Mouse (Mus musculus): ENCODE measurements around the gene Bri3. TPM values are rescaled to one million over a fixed set of nuclear protein-coding genes. Genes with fewer than 3 reads are reported as not detected.

The Bri3 gene
- polyA plus RNA-seq, 1 experiment from 2014 or later = 116 TPM

- H3K4me2 ChIP-seq (ENCODE audit: low read depth, low read length) = no peak overlapping the region
- WGBS = 71% methylated on average over 1 of the region's 1 CpGs
- H3K27ac ChIP-seq (replicated peaks; ENCODE audit: low read depth, low read length) = no peak overlapping the region
- DNase-seq (ENCODE audit: low spot score) (no peak), ATAC-seq (replicated peaks; ENCODE audit: insufficient number of reproducible peaks, low FRiP score, low TSS enrichment, low read depth) (no peak)
- no peaks in the 10 kb centered on the region for H3K4me1 ChIP-seq (ENCODE audit: control insufficient read depth, insufficient read depth, low read length)
- H3K36me3 ChIP-seq (replicated peaks; ENCODE audit: control insufficient read depth, insufficient read depth, low read depth, low read length) = no peaks in the 10 kb centered on the region
- H3K4me3 ChIP-seq (ENCODE audit: low read depth, low read length) = no peak overlapping the region
- H3K27me3 ChIP-seq (ENCODE audit: control insufficient read depth, insufficient read depth, low read length) = no peaks in the 10 kb centered on the region
- no peak overlapping the region for H3K9ac ChIP-seq (replicated peaks; ENCODE audit: low read length)
- no peaks in the 10 kb centered on the region for H3K9me3 ChIP-seq (replicated peaks; ENCODE audit: control insufficient read depth, low read length)
Observed at GRCm38 (mm10) chr5:144238969-144239368, 5.3 kb upstream of the Bri3 start.

DNA sequence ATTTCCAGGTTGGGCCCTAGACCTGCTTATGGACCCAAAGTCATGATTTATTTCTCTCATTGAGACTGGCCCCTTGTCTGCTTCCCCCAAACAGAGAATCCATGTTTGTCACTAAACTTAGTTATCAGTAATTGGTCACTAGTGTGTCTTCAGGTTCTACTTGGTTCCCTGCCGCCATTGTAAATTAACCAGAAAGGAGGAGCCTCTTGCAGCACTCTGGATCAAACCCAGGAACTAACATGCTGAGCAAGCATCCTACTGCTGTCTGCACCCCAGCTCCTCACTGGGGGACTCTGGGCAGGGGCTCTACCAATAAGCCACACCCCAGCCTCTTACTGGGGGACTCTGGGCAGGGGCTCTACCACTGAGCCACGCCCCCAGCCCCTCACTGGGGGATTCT lies 1.4 kb downstream of the Bri3 start:
- 61% methylated on average over 2 of the region's 2 CpGs for WGBS

GRCm38 (mm10) chr5:144246669-144247068 lies 2.4 kb downstream of the Bri3 start:
- no peak overlapping the region for H3K9ac ChIP-seq (replicated peaks; ENCODE audit: low read length)
- H3K4me3 ChIP-seq (ENCODE audit: low read depth, low read length) = no peak overlapping the region
- 80% methylated on average over 7 of the region's 7 CpGs for WGBS
- no peak overlapping the region for H3K4me2 ChIP-seq (ENCODE audit: low read depth, low read length)
- no peaks in the 10 kb centered on the region for H3K36me3 ChIP-seq (replicated peaks; ENCODE audit: control insufficient read depth, insufficient read depth, low read depth, low read length)
- ATAC-seq (replicated peaks; ENCODE audit: insufficient number of reproducible peaks, low FRiP score, low TSS enrichment, low read depth) = no peak
- no peaks in the 10 kb centered on the region for H3K4me1 ChIP-seq (ENCODE audit: control insufficient read depth, insufficient read depth, low read length)
- no peak for DNase-seq (ENCODE audit: low spot score)
- H3K9me3 ChIP-seq (replicated peaks; ENCODE audit: control insufficient read depth, low read length) = no peaks in the 10 kb centered on the region
- no peak overlapping the region for H3K27ac ChIP-seq (replicated peaks; ENCODE audit: low read depth, low read length)
- H3K27me3 ChIP-seq (ENCODE audit: control insufficient read depth, insufficient read depth, low read length) = no peaks in the 10 kb centered on the region

More for the DNA sequence above, 1.4 kb downstream of the Bri3 start:
- no peak for ATAC-seq (replicated peaks; ENCODE audit: insufficient number of reproducible peaks, low FRiP score, low TSS enrichment, low read depth)
- DNase-seq (ENCODE audit: low spot score) = no peak
- Histone ChIP-seq H3K27me3 (ENCODE audit: control insufficient read depth, insufficient read depth, low read length) (no peaks in the 10 kb centered on the region), H3K4me3 (ENCODE audit: low read depth, low read length) (no peak overlapping the region), H3K27ac (replicated peaks; ENCODE audit: low read depth, low read length) (no peak overlapping the region), H3K9ac (replicated peaks; ENCODE audit: low read length) (no peak overlapping the region), H3K9me3 (replicated peaks; ENCODE audit: control insufficient read depth, low read length) (no peaks in the 10 kb centered on the region), H3K36me3 (replicated peaks; ENCODE audit: control insufficient read depth, insufficient read depth, low read depth, low read length) (no peaks in the 10 kb centered on the region), H3K4me1 (ENCODE audit: control insufficient read depth, insufficient read depth, low read length) (no peaks in the 10 kb centered on the region), H3K4me2 (ENCODE audit: low read depth, low read length) (no peak overlapping the region)

DNA sequence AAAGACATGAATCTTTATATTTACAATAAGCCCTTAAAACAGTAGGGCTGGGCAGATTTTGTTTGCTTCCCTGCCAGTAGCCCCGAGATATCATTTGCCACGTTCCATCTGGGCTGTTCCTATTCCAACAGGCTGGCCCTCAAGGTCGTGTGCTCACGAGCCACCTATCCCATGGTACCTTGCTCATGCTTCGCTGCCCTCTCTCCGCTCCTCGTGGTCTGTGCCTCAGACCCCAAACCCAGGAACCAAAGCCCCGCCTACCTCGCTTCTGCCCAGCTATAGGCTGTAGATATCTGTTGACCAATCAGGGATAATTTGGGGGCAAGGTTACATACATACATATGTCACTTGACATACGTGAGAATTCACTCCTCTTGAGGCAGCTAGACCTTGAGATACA lies 3.1 kb downstream of the Bri3 start:
- Histone ChIP-seq H3K27ac (replicated peaks; ENCODE audit: low read depth, low read length) (no peak overlapping the region), H3K4me1 (ENCODE audit: control insufficient read depth, insufficient read depth, low read length) (no peaks in the 10 kb centered on the region), H3K9ac (replicated peaks; ENCODE audit: low read length) (no peak overlapping the region), H3K4me2 (ENCODE audit: low read depth, low read length) (no peak overlapping the region), H3K9me3 (replicated peaks; ENCODE audit: control insufficient read depth, low read length) (no peaks in the 10 kb centered on the region), H3K27me3 (ENCODE audit: control insufficient read depth, insufficient read depth, low read length) (no peaks in the 10 kb centered on the region), H3K36me3 (replicated peaks; ENCODE audit: control insufficient read depth, insufficient read depth, low read depth, low read length) (no peaks in the 10 kb centered on the region), H3K4me3 (ENCODE audit: low read depth, low read length) (no peak overlapping the region)
- ATAC-seq (replicated peaks; ENCODE audit: insufficient number of reproducible peaks, low FRiP score, low TSS enrichment, low read depth) (no peak), DNase-seq (ENCODE audit: low spot score) (no peak)
- 68% methylated on average over 10 of the region's 10 CpGs for WGBS

DNA sequence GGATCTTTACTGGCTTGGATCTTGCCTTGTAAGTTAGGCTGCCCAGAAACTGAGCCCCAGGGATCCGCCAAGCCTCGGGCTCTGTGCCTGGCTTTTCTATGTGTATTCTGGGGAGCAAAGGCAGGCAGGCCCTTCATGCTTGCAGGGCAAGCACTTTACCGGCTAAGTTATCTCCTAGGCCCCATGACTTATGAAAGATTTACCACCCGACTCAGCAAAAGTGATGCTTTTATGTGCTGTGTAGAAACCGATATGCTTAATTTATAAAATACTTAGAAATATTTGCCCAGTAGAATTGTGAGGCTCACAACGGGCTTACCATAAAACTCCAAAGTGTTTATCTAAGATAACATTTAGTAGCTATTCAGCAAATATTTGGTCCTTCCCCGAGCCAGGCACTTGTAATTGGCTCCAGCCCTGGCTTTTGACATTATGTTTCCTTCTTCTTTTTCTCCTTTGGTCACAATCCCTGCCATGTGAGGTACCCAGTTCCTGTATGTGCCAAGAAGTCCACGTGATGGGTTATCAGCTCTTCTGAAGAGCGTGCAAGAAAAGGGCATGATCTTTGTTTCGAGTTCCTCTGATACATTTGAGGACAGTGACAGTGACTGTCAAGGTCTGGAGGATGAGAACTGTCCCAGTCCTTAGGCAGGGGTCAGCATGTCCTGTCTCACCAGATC lies 3.8 kb downstream of the Bri3 start:
- H3K36me3 ChIP-seq (replicated peaks; ENCODE audit: control insufficient read depth, insufficient read depth, low read depth, low read length) = no peaks in the 10 kb centered on the region
- H3K27me3 ChIP-seq (ENCODE audit: control insufficient read depth, insufficient read depth, low read length) = no peaks in the 10 kb centered on the region
- no peak overlapping the region for H3K27ac ChIP-seq (replicated peaks; ENCODE audit: low read depth, low read length)
- DNase-seq (ENCODE audit: low spot score) (no peak), ATAC-seq (replicated peaks; ENCODE audit: insufficient number of reproducible peaks, low FRiP score, low TSS enrichment, low read depth) (no peak)
- no peaks in the 10 kb centered on the region for H3K4me1 ChIP-seq (ENCODE audit: control insufficient read depth, insufficient read depth, low read length)
- WGBS = 66% methylated on average over 10 of the region's 10 CpGs
- no peaks in the 10 kb centered on the region for H3K9me3 ChIP-seq (replicated peaks; ENCODE audit: control insufficient read depth, low read length)
- no peak overlapping the region for H3K4me2 ChIP-seq (ENCODE audit: low read depth, low read length)
- H3K4me3 ChIP-seq (ENCODE audit: low read depth, low read length) = no peak overlapping the region
- H3K9ac ChIP-seq (replicated peaks; ENCODE audit: low read length) = no peak overlapping the region

DNA sequence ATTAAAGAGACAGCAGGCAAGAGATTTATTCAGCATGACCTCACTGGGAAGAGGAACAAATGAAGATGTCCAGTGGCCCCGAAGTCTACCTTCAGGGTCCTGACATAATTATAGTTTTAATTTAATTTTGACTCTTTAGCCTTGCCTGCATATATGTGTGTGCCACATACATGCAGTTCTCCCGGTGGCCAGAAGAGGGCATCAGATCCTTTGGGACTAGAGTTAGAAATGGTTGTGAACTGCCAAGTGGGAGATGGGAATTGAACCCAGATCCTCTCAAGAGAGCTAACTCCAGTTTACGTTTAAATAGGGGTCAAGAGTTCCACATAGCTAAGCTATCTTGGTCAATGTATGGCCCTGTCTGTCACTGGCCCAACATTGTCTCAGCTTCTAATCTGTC lies 5.6 kb downstream of the Bri3 start:
- 78% methylated on average over 3 of the region's 3 CpGs for WGBS
- no peak overlapping the region for H3K4me2 ChIP-seq (ENCODE audit: low read depth, low read length)
- ATAC-seq (replicated peaks; ENCODE audit: insufficient number of reproducible peaks, low FRiP score, low TSS enrichment, low read depth) (no peak), DNase-seq (ENCODE audit: low spot score) (no peak)
- no peak overlapping the region for H3K4me3 ChIP-seq (ENCODE audit: low read depth, low read length)
- H3K27ac ChIP-seq (replicated peaks; ENCODE audit: low read depth, low read length) = no peak overlapping the region
- no peaks in the 10 kb centered on the region for H3K27me3 ChIP-seq (ENCODE audit: control insufficient read depth, insufficient read depth, low read length)
- no peak overlapping the region for H3K9ac ChIP-seq (replicated peaks; ENCODE audit: low read length)
- no peaks in the 10 kb centered on the region for H3K36me3 ChIP-seq (replicated peaks; ENCODE audit: control insufficient read depth, insufficient read depth, low read depth, low read length)
- H3K4me1 ChIP-seq (ENCODE audit: control insufficient read depth, insufficient read depth, low read length) = no peaks in the 10 kb centered on the region
- H3K9me3 ChIP-seq (replicated peaks; ENCODE audit: control insufficient read depth, low read length) = no peaks in the 10 kb centered on the region

DNA sequence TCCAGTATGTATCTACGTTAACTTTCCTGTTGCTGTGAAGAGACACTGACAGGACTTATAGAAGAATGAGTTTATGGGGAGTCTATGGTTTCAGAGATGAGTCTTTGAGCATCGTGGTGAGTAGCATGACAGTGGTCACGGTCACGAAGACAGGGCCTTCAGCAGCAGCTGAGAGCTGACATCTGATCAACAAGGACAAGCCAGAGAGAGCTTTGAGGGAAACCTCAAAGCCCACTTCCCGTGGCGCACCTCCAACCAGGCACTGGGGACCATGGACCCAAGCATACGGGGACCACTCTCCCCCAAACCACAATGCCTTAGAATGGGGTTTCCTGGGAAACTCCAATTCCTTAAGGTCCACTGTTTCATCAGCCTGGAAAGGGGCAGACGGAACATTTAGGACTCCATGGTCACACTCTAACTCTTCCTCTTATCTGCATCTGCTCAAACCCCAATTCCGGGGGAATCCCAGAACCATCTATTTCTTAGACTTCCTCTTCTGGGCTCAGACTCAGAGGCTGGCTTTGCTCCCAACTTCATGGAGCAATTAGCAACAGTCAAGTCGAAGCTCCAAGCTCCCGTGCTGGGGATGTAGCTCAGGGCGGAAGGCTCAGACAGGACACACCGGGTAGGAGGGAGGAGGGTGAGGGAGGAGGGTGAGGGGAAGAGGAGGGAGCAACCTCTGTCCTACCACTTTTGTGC lies 7.8 kb downstream of the Bri3 start:
- no peak overlapping the region for H3K4me3 ChIP-seq (ENCODE audit: low read depth, low read length)
- peaks cover 2% of the 10 kb centered on the region; the same call in 1 of the 2 replicates for H3K4me1 ChIP-seq (ENCODE audit: control insufficient read depth, insufficient read depth, low read length)
- H3K36me3 ChIP-seq (replicated peaks; ENCODE audit: control insufficient read depth, insufficient read depth, low read depth, low read length) = no peaks in the 10 kb centered on the region
- H3K4me2 ChIP-seq (ENCODE audit: low read depth, low read length) = no peak overlapping the region
- DNase-seq (ENCODE audit: low spot score) (no peak), ATAC-seq (replicated peaks; ENCODE audit: insufficient number of reproducible peaks, low FRiP score, low TSS enrichment, low read depth) (no peak)
- H3K9ac ChIP-seq (replicated peaks; ENCODE audit: low read length) = no peak overlapping the region
- no peak overlapping the region for H3K27ac ChIP-seq (replicated peaks; ENCODE audit: low read depth, low read length)
- WGBS = 88% methylated on average over 13 of the region's 13 CpGs
- H3K9me3 ChIP-seq (replicated peaks; ENCODE audit: control insufficient read depth, low read length) = no peaks in the 10 kb centered on the region
- H3K27me3 ChIP-seq (ENCODE audit: control insufficient read depth, insufficient read depth, low read length) = no peaks in the 10 kb centered on the region

DNA sequence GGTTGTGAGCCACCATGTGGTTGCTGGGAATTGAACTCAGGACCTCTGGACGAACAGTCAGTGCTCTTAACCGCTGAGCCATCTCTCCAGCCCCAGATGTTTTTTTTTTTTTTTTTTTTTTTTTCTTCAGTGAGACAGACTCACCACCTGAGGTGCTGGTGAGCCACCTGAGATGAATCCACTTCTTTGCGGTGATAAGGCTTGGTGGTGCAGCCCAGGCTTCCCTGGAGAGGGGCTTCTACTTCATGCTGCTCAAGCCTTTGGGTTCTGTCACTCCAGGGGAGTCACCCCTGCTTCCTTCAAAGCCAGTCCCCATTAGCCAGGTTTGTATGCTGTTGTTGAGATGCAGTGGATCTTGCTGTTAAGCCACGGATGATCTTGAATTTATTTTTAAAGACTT lies 9.0 kb downstream of the Bri3 start:
- H3K4me3 ChIP-seq (ENCODE audit: low read depth, low read length) = no peak overlapping the region
- no peak overlapping the region for H3K4me2 ChIP-seq (ENCODE audit: low read depth, low read length)
- H3K9ac ChIP-seq (replicated peaks; ENCODE audit: low read length) = no peak overlapping the region
- no peak for DNase-seq (ENCODE audit: low spot score)
- H3K27me3 ChIP-seq (ENCODE audit: control insufficient read depth, insufficient read depth, low read length) = no peaks in the 10 kb centered on the region
- ATAC-seq (replicated peaks; ENCODE audit: insufficient number of reproducible peaks, low FRiP score, low TSS enrichment, low read depth) = no peak
- 72% methylated on average over 4 of the region's 4 CpGs for WGBS
- no peaks in the 10 kb centered on the region for H3K36me3 ChIP-seq (replicated peaks; ENCODE audit: control insufficient read depth, insufficient read depth, low read depth, low read length)
- peaks cover 7% of the 10 kb centered on the region for H3K4me1 ChIP-seq (ENCODE audit: control insufficient read depth, insufficient read depth, low read length)
- H3K27ac ChIP-seq (replicated peaks; ENCODE audit: low read depth, low read length) = no peak overlapping the region
- H3K9me3 ChIP-seq (replicated peaks; ENCODE audit: control insufficient read depth, low read length) = no peaks in the 10 kb centered on the region

All from embryonic facial prominence, embryonic 11.5 days (tissue).